Mouse (Mus musculus): ENCODE measurements around the gene C1qb.

- TF ChIP-seq CTCF (IDR thresholded peaks at IDR 0.05; ENCODE audit: borderline replicate concordance, control insufficient read depth, extremely low read depth, insufficient read depth, low read length, poor library complexity) (no peak), POLR2A (IDR thresholded peaks at IDR 0.05; ENCODE audit: control insufficient read depth, extremely low read depth, insufficient read depth, low read length, poor library complexity) (no peak)
Observed at GRCm38 (mm10) chr4:136924529-136924928, 38.5 kb upstream of the C1qb start.
